Mouse (Mus musculus) layer of hippocampus, postnatal 36 days (tissue): ENCODE measurements around the gene Nrtn. TPM values are rescaled to one million over a fixed set of nuclear protein-coding genes. Genes with fewer than 3 reads are reported as not detected.

Source experiments
- DNase-seq, 2 experiments: peaks; one replicate each; pipeline ENCODE4 v3.0.0; 2022
- total RNA-seq, 2 experiments: library from RNA; stranded (reverse); gene quantifications; 2 replicates each; pipeline ENCODE4 v1.2.3; 2021

Gene Nrtn
- total RNA-seq, 2 experiments from 2014 or later: 2.8 to 3.9 TPM

DNA sequence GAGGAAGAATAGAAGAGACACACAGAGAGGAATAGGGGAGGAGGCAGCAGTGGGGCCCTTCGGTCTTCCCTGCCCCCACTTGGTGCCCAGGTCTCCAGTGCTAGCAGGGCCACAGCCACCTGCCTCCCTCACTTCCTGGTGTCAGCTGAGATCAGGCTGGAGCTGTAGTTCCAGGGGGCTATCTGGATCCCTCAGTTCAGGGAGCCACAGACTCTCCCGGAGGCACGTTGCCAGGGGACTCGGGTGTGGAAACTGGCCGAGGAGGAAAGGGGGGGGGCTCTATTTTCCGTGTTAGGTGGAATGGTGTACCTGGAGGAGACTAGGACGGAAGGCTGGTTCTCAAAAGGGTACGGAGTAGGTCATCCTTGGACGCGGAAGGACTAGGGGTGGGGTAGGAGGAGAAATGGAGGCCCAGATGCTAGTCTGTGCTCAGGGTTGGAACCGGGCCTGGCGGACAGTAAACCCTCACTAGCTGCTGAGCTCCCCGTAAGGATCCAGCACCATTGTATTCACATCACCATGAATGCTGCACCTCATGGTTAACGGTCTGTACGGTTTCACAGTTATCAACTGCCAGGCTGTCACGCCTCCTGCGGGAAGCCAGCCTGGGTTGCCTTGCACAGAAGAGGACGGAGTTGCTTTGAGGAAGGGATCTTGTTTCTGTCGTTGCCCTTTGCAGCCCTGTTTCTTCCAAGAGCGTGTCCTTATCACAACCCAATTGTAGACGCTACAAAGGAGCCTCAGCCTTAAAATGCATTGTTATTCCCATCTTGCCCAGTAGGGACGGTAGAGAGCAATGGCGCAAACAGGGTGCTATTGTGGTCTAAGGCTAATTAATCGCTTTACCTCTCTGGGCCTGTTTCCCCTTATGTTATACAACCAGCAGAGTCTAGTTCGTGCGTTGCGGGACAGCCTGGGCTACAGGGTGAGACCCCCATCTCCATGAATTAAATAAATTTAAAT is 5.7 kb upstream of the Nrtn start:
- DNase-seq: peak in 1 of 2 experiments; percentile 60

DNA sequence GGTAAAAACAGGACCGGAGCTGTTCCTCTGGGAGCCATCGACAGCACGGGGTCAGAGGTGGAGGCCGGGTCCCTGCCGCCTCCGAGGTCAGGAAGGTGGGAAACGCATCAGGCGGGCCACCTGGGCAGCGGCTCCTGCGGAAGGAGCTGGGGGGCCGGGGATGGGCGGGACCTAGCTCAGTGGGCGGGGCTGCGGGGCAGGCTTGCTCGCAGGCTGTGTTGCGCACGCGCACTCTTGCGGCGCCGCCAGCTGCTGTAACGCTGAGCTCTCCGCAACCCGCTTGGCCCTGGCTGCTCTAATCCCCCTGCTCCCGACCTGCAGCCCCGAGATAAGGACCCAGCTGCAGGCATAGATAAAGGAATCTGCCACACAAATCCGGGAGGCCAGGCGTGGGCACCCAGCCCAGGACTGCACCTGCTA is 4.7 kb upstream of the Nrtn start:
- DNase-seq: peak; percentile 83 to 88

GRCm38 (mm10) chr17:56761077-56761476 is 3.7 kb upstream of the Nrtn start:
- no peak for DNase-seq

- DNase-seq: no peak
These were observed 1.9 kb upstream of the Nrtn start for GRCm38 (mm10) chr17:56759261-56759660.

GRCm38 (mm10) chr17:56758132-56758531 is 802 bp upstream of the Nrtn start:
- DNase-seq: peak; percentile 54 to 56

DNA sequence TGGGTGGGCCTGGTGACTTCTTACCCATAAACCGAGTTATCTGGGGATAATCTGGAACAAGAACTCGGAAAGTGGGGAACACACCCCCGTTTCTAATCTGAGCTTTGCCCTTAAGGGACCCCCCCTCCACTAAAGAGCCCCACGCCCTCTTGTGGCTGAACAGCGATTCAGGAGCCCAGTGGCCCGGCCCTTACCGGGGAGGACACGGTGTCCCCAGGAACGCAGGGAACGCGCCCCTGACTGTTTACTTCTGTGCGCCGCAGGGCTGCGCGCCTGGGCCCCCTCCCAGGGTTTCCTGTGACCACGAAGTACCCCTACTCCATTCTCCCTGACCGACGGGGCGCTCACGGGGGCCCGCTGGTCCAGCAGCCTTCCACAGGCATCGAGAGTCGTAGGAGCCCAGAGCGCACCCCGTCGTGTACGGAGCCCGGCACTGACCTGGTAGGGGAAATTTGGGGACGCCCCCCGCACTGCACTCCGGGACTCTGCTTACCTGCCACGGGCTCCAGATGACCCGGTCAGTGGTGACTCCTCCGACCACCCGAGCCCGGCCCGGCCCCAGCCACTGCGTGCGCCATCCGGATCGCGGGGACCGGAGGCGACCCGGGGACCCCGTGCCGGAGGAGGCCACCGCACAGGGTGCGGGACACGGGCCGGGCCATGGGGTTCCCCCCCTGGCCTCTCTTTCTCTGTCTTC is 479 bp downstream of the Nrtn start:
- no peak for DNase-seq

DNA sequence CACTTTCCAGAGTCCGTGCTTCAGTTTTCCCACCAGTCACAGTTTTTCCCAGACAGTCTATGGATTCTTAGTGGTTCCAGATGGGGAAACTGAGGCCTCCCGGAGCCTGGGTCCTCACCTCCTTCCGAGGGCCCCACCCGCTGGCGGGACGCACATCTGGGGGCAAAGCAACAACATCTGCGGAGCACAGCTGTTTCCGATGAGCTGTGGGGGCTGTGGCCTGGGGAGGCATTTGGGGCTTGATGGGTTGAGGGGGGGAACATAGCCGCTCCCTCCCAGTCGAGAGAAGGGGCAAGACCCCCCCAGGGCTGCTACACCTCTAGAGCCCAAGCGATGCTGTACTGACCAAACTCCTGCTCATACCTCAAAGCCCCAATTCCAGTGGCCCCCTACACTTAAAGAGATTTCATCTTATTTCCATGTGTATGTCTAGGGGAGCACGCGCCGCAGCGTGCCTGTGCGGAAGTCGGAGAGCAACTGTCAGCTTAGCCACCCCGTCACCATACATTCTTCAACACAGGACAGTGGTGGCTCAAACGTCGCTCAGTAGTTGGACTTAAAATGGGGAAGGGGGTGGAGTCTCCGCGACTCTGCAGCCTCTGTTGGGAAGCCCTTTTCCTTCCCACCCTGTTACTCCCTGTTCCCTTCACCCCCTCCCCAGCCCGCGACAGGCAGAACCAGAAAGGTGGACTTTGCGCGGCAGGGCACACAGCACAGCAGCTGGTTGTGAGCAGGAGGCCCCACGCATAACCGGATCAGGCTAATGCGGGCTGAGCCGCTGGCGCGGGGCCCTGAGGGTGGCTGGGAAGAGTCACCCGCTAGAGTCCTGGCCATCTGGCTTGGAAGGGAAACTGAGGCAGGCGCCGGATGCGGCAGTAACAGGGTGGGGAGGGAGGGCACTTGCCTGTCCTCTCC is 2.8 kb downstream of the Nrtn start:
- no peak for DNase-seq

- DNase-seq: no peak
These were observed 3.9 kb downstream of the Nrtn start for GRCm38 (mm10) chr17:56753452-56753851.

DNA sequence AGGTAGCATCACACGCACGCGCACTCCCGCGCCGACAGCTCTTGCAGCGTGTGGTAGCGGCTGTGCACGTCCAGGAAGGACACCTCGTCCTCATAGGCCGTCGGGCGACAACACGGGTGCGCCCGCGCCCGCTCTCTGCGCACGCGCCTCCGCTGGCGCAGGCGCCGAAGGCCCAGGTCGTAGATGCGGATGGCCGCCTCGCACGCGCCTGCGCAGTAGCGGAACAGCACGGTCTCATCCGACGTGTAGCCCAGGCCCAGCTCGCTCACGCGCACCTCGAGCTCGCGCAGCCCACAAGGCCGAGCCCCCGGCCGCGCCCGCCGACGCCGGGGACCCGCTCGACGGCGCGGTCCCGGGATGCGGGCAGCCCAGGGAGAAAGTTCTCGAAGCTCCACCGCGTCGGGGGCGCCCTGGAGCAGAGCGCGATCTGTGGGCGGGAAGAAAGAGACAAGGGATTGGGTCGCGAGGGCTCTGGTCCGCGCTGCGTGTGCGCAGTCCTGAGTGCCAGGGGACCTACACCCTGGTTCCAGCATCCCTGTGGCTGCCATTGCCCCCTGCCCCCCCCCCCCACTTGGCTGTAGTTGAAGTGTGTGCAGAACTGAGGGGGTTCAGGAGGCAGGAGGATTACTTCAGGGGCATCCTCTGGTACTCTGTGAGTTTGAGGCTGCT is 5.8 kb downstream of the Nrtn start:
- DNase-seq: no peak

GRCm38 (mm10) chr17:56744173-56744572 is 13.2 kb downstream of the Nrtn start:
- DNase-seq: no peak

- DNase-seq: no peak
These were observed 16.6 kb downstream of the Nrtn start for GRCm38 (mm10) chr17:56740788-56741160.

DNA sequence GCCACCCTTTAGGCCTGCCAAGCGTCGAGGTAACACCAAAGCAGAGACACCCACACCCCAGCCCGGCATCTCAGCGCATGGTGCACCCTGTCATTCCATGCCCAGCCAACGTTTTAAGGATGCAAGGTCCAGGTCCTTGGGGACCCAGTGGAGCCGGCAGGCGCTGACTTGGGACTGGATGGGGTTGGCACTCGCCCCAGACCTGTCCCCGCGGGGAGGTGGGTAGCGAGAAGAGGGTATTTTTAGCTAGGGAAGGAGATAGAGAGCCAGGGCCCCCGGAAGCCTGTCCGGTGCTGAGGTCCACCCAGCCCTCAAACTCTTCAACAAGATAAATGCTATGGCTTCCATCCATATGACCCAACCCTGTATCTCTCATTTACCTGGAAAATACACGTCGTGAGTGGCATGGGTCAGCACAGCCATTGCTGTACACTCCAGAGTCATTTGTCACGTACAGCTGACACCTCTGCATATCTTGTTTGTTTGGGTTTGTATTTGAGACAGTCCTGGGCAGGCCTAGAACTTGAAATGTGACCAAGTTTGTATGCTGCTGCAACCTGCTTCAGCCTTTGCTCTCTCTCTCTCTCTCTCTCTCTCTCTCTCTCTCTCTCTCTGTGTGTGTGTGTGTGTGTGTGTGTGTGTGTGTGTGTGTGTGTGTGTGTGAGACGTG is 17.1 kb downstream of the Nrtn start:
- no peak for DNase-seq

GRCm38 (mm10) chr17:56738221-56738620 is 19.1 kb downstream of the Nrtn start:
- no peak for DNase-seq

- no peak for DNase-seq
These were observed 20.8 kb downstream of the Nrtn start for GRCm38 (mm10) chr17:56736534-56736933.

GRCm38 (mm10) chr17:56729656-56730055 is 27.7 kb downstream of the Nrtn start:
- no peak for DNase-seq

GRCm38 (mm10) chr17:56729151-56729550 is 28.2 kb downstream of the Nrtn start:
- no peak for DNase-seq

DNA sequence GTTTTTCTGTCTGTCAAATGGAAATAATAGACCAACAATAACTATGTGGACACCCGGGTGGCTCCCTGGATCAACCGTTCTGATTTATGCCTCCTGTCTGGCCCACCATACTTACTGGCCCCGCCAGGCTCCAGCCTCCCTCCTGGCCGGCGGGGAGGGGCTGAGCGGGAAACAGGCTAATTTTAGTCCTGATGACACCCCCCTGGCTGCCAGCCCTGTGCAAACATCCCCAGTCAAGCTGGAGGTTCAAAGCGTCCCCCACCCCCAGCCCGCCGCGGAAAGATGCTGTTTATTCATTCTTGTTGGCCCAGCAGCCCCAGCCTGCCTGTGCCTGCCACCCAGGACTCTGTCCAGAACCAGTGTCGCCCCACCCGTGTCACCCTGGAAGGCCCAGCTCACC is 29.2 kb downstream of the Nrtn start:
- DNase-seq: no peak

GRCm38 (mm10) chr17:56727659-56728058 is 29.7 kb downstream of the Nrtn start:
- DNase-seq: no peak

DNA sequence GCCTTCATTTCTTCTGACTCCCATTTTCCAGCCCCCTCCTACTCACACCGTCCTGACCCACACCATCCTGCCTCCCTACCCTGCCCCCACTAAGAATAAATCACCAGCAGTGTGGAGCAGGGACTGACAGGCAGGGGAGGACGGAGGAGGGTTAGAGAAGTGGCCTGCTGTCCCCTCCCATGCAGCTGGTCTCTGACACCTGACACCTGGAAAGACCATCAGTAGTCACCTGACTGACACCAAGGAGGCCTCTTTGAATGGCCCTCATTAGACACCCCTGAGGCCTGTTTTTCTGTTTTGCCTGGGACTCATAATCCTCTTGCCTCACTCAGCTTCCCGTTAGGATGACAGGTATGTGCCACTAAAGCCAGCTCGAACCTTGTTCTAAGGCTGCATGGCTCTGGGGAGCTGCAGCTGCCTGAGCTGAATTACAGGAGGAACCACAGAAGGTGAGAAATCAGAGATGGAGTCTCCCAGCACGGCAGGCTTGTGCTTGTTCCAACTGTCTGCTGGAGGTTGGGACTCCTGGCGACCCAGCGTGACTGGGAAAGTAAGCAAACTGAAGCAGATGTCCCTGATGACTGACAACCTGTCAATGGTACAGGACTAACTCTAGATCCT is 30.2 kb downstream of the Nrtn start:
- no peak for DNase-seq

GRCm38 (mm10) chr17:56723419-56724161 is 33.7 kb downstream of the Nrtn start:
- no peak for DNase-seq
